Mouse (Mus musculus) inflammation-experienced regulatory T-cells, adult 6 months (primary cell): ENCODE measurements around the gene Vmn2r23. TPM values are rescaled to one million over a fixed set of nuclear protein-coding genes. Genes with fewer than 3 reads are reported as not detected.
"Not testable (repeated sequence)": the region's sequence is repeated elsewhere in the genome, so short reads cannot be mapped to it uniquely, and the experiment has no call there.

Source experiments
- ATAC-seq: one replicate; pipeline ENCODE4 v1.8.0; 2017
- polyA plus RNA-seq, 3 experiments: library from polyadenylated mRNA; unstranded; fragments of 100-300 nt; shearing (Covaris generic); gene quantifications; one replicate each; pipeline ENCODE4 v1.2.1; 2017

Vmn2r23 gene
- not detected for polyA plus RNA-seq

DNA sequence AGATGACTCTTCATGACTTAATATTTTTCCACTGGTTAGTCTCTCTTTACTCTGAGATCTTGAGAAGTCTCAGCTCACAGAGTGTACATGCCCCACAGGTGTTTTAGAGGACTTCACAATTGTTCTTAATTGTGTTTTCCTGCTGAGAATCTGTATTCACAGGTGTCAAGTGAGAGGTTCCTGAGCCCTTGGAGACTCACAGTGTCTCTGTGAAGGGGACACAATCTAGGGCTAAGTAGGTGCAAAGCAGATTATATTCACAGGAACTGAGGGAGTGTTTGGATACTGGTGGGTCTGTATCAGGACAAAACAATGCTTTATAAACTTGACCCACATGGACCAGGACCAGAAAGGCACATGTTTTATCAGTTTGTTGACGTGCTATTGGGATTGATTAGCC, at the start of gene Vmn2r23:
Gene Vmn2r23, plus strand, starts transcription at position 301 of the 400 bp plus-strand sequence.
- no peak for ATAC-seq

DNA sequence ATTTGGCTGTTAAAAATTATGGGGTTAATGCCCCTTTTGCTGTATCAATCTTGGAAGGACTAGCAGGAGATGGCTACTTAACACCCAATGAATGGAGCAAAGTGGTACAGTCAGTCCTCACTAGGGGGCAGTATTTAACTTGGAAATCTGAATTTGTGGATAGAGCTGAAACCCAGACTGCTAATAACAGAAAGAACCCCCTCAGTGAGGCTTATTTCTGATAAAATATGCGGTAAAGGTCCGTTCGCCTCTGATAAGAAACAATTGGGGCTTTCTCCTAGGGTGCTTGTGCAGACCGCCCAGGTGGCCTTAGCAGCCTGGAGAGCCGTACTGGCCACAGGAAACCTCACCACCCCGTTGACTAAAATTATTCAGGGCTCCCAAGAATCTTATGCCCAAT, 45.4 kb upstream of the Vmn2r23 start:
- ATAC-seq, result no peak

DNA sequence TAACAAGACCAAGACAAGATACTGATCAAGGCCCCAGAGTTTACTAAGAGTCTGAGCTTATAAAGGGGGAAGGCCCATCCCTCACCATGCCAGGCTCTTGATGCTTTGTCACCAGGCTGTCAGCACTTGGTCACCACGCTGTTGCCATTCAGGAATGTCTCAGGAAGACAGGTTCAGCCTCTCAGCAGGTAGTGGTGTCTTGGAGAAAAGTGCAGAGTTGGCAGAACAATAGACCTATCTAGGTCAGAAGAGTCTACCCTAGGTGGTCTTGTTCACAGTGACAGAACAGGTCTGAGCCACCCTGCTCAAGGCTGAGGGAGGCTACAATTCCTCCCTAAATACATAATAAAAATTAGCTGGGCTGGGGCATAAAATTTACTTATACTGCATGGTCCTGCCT, 5.8 kb upstream of the Vmn2r23 start:
- ATAC-seq, result not testable (repeated sequence)

GRCm38 (mm10) chr6:123697213-123697612, 5.3 kb upstream of the Vmn2r23 start:
- ATAC-seq, result no peak

- ATAC-seq, result no peak
Observed at GRCm38 (mm10) chr6:123770031-123770430, 67.6 kb downstream of the Vmn2r23 start.

DNA sequence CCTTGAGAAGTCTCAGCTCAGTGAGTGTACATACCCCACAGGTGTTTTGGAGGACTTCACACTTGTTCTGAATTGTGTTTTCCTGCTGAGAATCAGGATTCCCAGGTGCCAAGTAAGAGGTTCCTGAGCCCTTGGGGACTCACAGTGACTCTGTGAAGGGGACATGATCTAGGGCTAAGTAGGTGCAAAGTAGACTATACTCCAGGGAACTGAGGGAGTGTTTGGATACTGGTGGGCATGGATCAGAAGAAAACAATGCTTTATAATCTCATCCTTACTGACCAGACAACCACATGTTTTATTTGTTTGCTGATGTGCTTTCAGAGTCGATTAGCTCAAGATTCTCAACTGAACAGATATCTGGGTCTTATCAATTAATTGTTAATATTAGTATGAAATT, 76.1 kb downstream of the Vmn2r23 start, which contains the start of gene Vmn2r24:
Gene Vmn2r24, plus strand, starts transcription at position 301 of the 400 bp plus-strand sequence.
- no peak for ATAC-seq

DNA sequence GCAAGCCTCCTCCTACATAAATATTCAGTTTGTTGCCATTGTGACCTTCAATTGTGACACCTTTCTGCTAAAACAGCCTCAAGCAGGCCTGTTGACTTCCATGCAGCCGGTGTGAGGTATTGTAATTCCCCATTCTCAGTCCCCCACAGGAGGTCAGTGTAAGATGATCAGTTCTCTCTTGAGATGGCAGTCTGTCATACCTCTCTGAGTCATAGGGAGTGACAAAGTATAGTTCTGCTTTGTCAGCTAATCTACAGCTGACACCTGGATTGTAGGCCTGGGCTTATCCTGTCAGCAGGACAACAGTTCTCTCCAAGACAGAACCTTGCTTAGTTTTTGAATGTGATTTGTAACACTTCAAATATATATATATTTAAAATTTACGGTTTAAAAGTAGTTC, 82.4 kb downstream of the Vmn2r23 start:
- ATAC-seq, result no peak

DNA sequence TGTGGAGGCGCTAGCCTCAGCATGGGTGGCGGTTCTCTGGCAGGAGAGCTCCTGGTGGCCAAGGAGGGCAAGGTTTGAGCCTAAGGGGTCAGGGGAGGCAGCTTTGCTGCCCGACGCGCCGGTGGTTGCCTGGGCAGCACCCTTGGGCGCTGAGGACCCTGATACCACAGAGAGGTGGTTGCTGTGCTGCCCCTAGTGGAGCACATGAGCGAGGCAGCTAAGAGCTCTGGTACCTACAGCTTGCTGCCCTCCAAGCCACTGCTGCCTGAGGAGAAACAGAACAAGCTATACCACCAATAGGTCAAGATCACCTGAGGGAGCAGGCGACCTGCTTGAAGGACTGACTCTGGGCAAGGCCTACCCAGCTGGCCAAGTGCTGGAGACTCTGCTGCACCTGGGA, 91.3 kb downstream of the Vmn2r23 start:
- ATAC-seq, result no peak

Other genes with a start within 250 kb of the Vmn2r23 start
- gene Vmn2r21, start 169.3 kb upstream of the Vmn2r23 start, polyA plus RNA-seq, result not detected
- under 1 TPM in 1 of 3 experiments, not detected in 2; 0.05 TPM for gene Vmn2r22, start 51.9 kb upstream of the Vmn2r23 start, polyA plus RNA-seq
- gene Vmn2r24, start 76.2 kb downstream of the Vmn2r23 start, polyA plus RNA-seq, result under 1 TPM in 2 of 3 experiments, not detected in 1; 0.08 to 0.12 TPM
- gene Vmn2r25, start 150.8 kb downstream of the Vmn2r23 start, polyA plus RNA-seq, result not detected